Comparison of ENCODE assay signal across 19 mouse cellular contexts in genomic region chr7:67402353-67402752, GRCm38 (mm10).
"Had no signal": no experiment of that assay in that cellular context is flagged by ENCODE, and none has a peak within 500 bp of the region (broad histone marks: within the 10 kb centered on the region; RNA-seq: fewer than 3 reads in every experiment).

No protein-coding gene starts in this region.

- H3K27me3 ChIP-seq: midbrain, embryonic 12.5 days; neural tube, embryonic 13.5 days; neural tube, embryonic 15.5 days; stomach, embryonic 15.5 days had no signal

- H3K4me3 ChIP-seq: midbrain, embryonic 10.5 days; midbrain, embryonic 12.5 days; myocyte; neural tube, embryonic 13.5 days; neural tube, embryonic 15.5 days; stomach, embryonic 15.5 days had no signal

- H3K36me3 ChIP-seq: midbrain, embryonic 10.5 days; midbrain, embryonic 12.5 days; neural tube, embryonic 13.5 days; neural tube, embryonic 15.5 days; stomach, embryonic 15.5 days had no signal

- DNase-seq: lung, adult 18-20 months; lung, postnatal 10 days; lung, postnatal 4 days; midbrain, embryonic 14.5 days; retina, postnatal 1 day; right cerebral cortex, adult 18-20 months; right cerebral cortex, postnatal 25 days; right cerebral cortex, postnatal 4 days; thymus, adult 2 months; thymus, postnatal 14 days; thymus, postnatal 36 days had no signal

- H3K4me1 ChIP-seq: midbrain, embryonic 10.5 days; midbrain, embryonic 12.5 days; neural tube, embryonic 13.5 days; neural tube, embryonic 15.5 days; stomach, embryonic 15.5 days had no signal

- H3K9me3 ChIP-seq: midbrain, embryonic 10.5 days; midbrain, embryonic 12.5 days; neural tube, embryonic 13.5 days; neural tube, embryonic 15.5 days; stomach, embryonic 15.5 days had no signal

- H3K4me2 ChIP-seq: lung, embryonic 14.5 days; midbrain, embryonic 12.5 days; neural tube, embryonic 13.5 days; neural tube, embryonic 15.5 days; stomach, embryonic 15.5 days had no signal

- H3K9ac ChIP-seq: lung, embryonic 14.5 days; midbrain, embryonic 12.5 days; neural tube, embryonic 13.5 days; neural tube, embryonic 15.5 days; stomach, embryonic 15.5 days had no signal

- H3K27ac ChIP-seq: midbrain, embryonic 10.5 days; midbrain, embryonic 12.5 days; neural tube, embryonic 13.5 days; neural tube, embryonic 15.5 days; stomach, embryonic 15.5 days; stomach, postnatal 0 days had no signal
